Mouse (Mus musculus): ENCODE results near the gene Tbc1d21. TPM values are rescaled to one million over a fixed set of nuclear protein-coding genes. Genes with fewer than 3 reads are reported as not detected.

The Tbc1d21 gene
- total and polyA plus RNA-seq, 3 experiments = 4.6 TPM; not detected in 2

GRCm38 (mm10) chr9:58371914-58372313 lies 1.7 kb upstream of the Tbc1d21 start:
- H3K27me3 ChIP-seq (replicated peaks) = peaks cover 2% of the 10 kb centered on the region
- H3K4me1 ChIP-seq (ENCODE audit: control insufficient read depth in 1 of 2, insufficient read depth in 2 of 2) = peaks cover 0 to under 1% of the 10 kb centered on the region in 2 experiments; a peak in 1 of 4 replicates
- in situ Hi-C loops (cut with MboI; ENCODE audit: low pct_ligation_motif_present, low pct_unique_long_range_greater_than_20kb, low sequenced_read_pairs) = loop anchor here (5.0 kb wide), 1 partner anchor 40 kb away; no protein-coding TSS in a partner anchor
- H3K4me2 ChIP-seq (ENCODE audit: insufficient read depth, low read depth, poor library complexity, severe bottlenecking) = no peak overlapping the region
- dilution Hi-C loops (cut with MboI; ENCODE audit: extremely low pct_ligation_motif_present, extremely low pct_unique_long_range_greater_than_20kb, low sequenced_read_pairs) = no loop called here
- no peak for DNase-seq (ENCODE audit: extremely low read depth)
- no peak overlapping the region for H3K27ac ChIP-seq (ENCODE audit: insufficient read depth, low read depth)
- H3K79me2 ChIP-seq (replicated peaks; ENCODE audit: control insufficient read depth, extremely low read depth, insufficient read depth, poor library complexity, severe bottlenecking) = no peaks in the 10 kb centered on the region
- H3K4me3 ChIP-seq (replicated peaks in 1 of 3; ENCODE audit: low read depth in 2 of 3, low read length in 2 of 3, poor library complexity in 1 of 3) = no peak overlapping the region
- TF ChIP-seq NELFE (IDR thresholded peaks at IDR 0.05; ENCODE audit: low read depth, low read length) (no peak), ELF1 (IDR thresholded peaks at IDR 0.05; ENCODE audit: low read depth, low read length) (no peak), CHD1 (IDR thresholded peaks at IDR 0.05; ENCODE audit: low read depth, low read length) (no peak), RAD21 (IDR thresholded peaks at IDR 0.05; ENCODE audit: low read depth, low read length) (no peak), USF2 (conservative IDR thresholded peaks at IDR 0.05; ENCODE audit: low read depth, low read length) (no peak), MAFK (IDR thresholded peaks at IDR 0.05; ENCODE audit: insufficient replicate concordance, low read length) (no peak), CTCF (conservative IDR thresholded peaks at IDR 0.05 in 1 of 2, IDR thresholded peaks at IDR 0.05 in 1 of 2; ENCODE audit: low read depth in 2 of 2, low read length in 2 of 2) (no peak), CHD2 (IDR thresholded peaks at IDR 0.05; ENCODE audit: low read length) (no peak), IRF4 (IDR thresholded peaks at IDR 0.05; ENCODE audit: low read depth, low read length) (no peak)
- H3K9me3 ChIP-seq (replicated peaks; ENCODE audit: low read length) = no peaks in the 10 kb centered on the region
- H3K36me3 ChIP-seq (replicated peaks in 1 of 2; ENCODE audit: control insufficient read depth in 1 of 2, insufficient read depth in 1 of 2, low read length in 1 of 2) = no peaks in the 10 kb centered on the region
- H3K9ac ChIP-seq (ENCODE audit: insufficient read depth, low read depth) = no peak overlapping the region

GRCm38 (mm10) chr9:58369644-58370043 lies 611 bp downstream of the Tbc1d21 start:
- in situ Hi-C loops (cut with MboI; ENCODE audit: low pct_ligation_motif_present, low pct_unique_long_range_greater_than_20kb, low sequenced_read_pairs) = loop anchor here (5.0 kb wide), 1 partner anchor 37 kb away; no protein-coding TSS in a partner anchor
- H3K4me1 ChIP-seq (ENCODE audit: control insufficient read depth in 1 of 2, insufficient read depth in 2 of 2) = peaks cover 0 to 13% of the 10 kb centered on the region in 2 experiments; a peak in 2 of 4 replicates
- no peak overlapping the region for H3K4me3 ChIP-seq (replicated peaks in 1 of 3; ENCODE audit: low read depth in 2 of 3, low read length in 2 of 3, poor library complexity in 1 of 3)
- H3K36me3 ChIP-seq (replicated peaks in 1 of 2; ENCODE audit: control insufficient read depth in 1 of 2, insufficient read depth in 1 of 2, low read length in 1 of 2) = peaks cover 3 to 20% of the 10 kb centered on the region in 2 experiments
- H3K9ac ChIP-seq (ENCODE audit: insufficient read depth, low read depth) = no peak overlapping the region
- peak; percentile 63 for DNase-seq (ENCODE audit: extremely low read depth)
- TF ChIP-seq MAX (IDR thresholded peaks at IDR 0.05; ENCODE audit: low read length) (no peak), ZC3H11A (IDR thresholded peaks at IDR 0.05; ENCODE audit: low read depth, low read length) (peak; percentile 46; the same call in 1 of the 2 replicates), ETS1 (conservative IDR thresholded peaks at IDR 0.05; ENCODE audit: low read depth, low read length) (no peak), ELF1 (IDR thresholded peaks at IDR 0.05; ENCODE audit: low read depth, low read length) (no peak), UBTF (IDR thresholded peaks at IDR 0.05; ENCODE audit: low read depth, low read length) (no peak), MEF2A (IDR thresholded peaks at IDR 0.05; ENCODE audit: borderline replicate concordance, low read depth, low read length) (no peak), GABPA (IDR thresholded peaks at IDR 0.05; ENCODE audit: insufficient replicate concordance, low read depth, low read length) (no peak), RAD21 (IDR thresholded peaks at IDR 0.05; ENCODE audit: low read depth, low read length) (peak; percentile 82), E2F4 (IDR thresholded peaks at IDR 0.05; ENCODE audit: insufficient replicate concordance, low read depth, low read length) (no peak), JUND (conservative IDR thresholded peaks at IDR 0.05; ENCODE audit: low read depth, low read length) (no peak), JUN (IDR thresholded peaks at IDR 0.05; ENCODE audit: insufficient read depth, low read depth, low read length) (0 out of 2 replicates have a peak, but pooled peaks have one; percentile 3), SMC3 (IDR thresholded peaks at IDR 0.05; ENCODE audit: low read depth, low read length) (peak; percentile 94), ZMIZ1 (IDR thresholded peaks at IDR 0.05; ENCODE audit: low read depth, low read length) (no peak), BHLHE40 (IDR thresholded peaks at IDR 0.05; ENCODE audit: low read depth, low read length) (no peak), IRF4 (IDR thresholded peaks at IDR 0.05; ENCODE audit: low read depth, low read length) (no peak), EP300 (IDR thresholded peaks at IDR 0.05; ENCODE audit: low read length) (no peak), RCOR1 (conservative IDR thresholded peaks at IDR 0.05; ENCODE audit: low read depth, low read length) (no peak), POLR2A (IDR thresholded peaks at IDR 0.05; ENCODE audit: low read depth, low read length) (no peak), MXI1 (IDR thresholded peaks at IDR 0.05; ENCODE audit: low read depth, low read length) (no peak), CTCF (conservative IDR thresholded peaks at IDR 0.05 in 1 of 2, IDR thresholded peaks at IDR 0.05 in 1 of 2; ENCODE audit: low read depth in 2 of 2, low read length in 2 of 2) (peak; percentile 53 to 91), POLR2AphosphoS2 (IDR thresholded peaks at IDR 0.05; ENCODE audit: low read depth, low read length) (no peak)
- H3K27ac ChIP-seq (ENCODE audit: insufficient read depth, low read depth) = no peak overlapping the region
- H3K9me3 ChIP-seq (replicated peaks; ENCODE audit: low read length) = peaks cover 2% of the 10 kb centered on the region
- H3K4me2 ChIP-seq (ENCODE audit: insufficient read depth, low read depth, poor library complexity, severe bottlenecking) = no peak overlapping the region
- no peaks in the 10 kb centered on the region for H3K79me2 ChIP-seq (replicated peaks; ENCODE audit: control insufficient read depth, extremely low read depth, insufficient read depth, poor library complexity, severe bottlenecking)
- peaks cover 2% of the 10 kb centered on the region for H3K27me3 ChIP-seq (replicated peaks)
- dilution Hi-C loops (cut with MboI; ENCODE audit: extremely low pct_ligation_motif_present, extremely low pct_unique_long_range_greater_than_20kb, low sequenced_read_pairs) = no loop called here
